Mouse (Mus musculus) intestine, embryonic 14.5 days (tissue): ENCODE measurements around the gene Xirp1. TPM values are rescaled to one million over a fixed set of nuclear protein-coding genes. Genes with fewer than 3 reads are reported as not detected.

Source experiments
- ATAC-seq: fragments of 200-750 bp; cut with Nextera tagmentation; replicated peaks from 2 replicates; pipeline ENCODE4 v1.8.0; 2017; ENCODE audit warnings: low read depth, moderate number of reproducible peaks, moderate TSS enrichment, moderate library complexity; ENCODE audit not compliant: low FRiP score, low TSS enrichment
- DNase-seq: peaks from one replicate; pipeline ENCODE4 v3.0.0-alpha.2; 2018; ENCODE audit warnings: low spot score
- H3K27ac ChIP-seq: fragments of 300-500 bp; sonication (generic); 2 replicates; pipeline ENCODE4 v1.5.1; 2014; ENCODE audit warnings: low read depth, mild to moderate bottlenecking, control low read depth
- H3K27me3 ChIP-seq: fragments of 300-500 bp; sonication (generic); replicated peaks from 2 replicates; pipeline ENCODE4 v1.6.1; 2014; ENCODE audit warnings: low read length, control low read depth; ENCODE audit not compliant: control insufficient read depth, insufficient read depth
- H3K36me3 ChIP-seq: fragments of 300-500 bp; sonication (generic); 2 replicates; pipeline ENCODE4 v1.6.1; 2014; ENCODE audit warnings: low read length, control low read depth; ENCODE audit not compliant: control insufficient read depth, insufficient read depth
- H3K4me1 ChIP-seq: fragments of 300-500 bp; sonication (generic); replicated peaks from 2 replicates; pipeline ENCODE4 v1.6.1; 2014; ENCODE audit warnings: low read length, control low read depth, mixed read lengths; ENCODE audit not compliant: control insufficient read depth, insufficient read depth
- H3K4me2 ChIP-seq: fragments of 300-500 bp; sonication (generic); 2 replicates; pipeline ENCODE4 v1.6.1; 2014; ENCODE audit warnings: low read length
- H3K4me3 ChIP-seq: fragments of 300-500 bp; sonication (generic); 2 replicates; pipeline ENCODE4 v1.5.1; 2014; ENCODE audit warnings: low read depth, low read length, control low read depth, mixed read lengths
- H3K9ac ChIP-seq: fragments of 300-500 bp; sonication (generic); 2 replicates; pipeline ENCODE4 v1.6.1; 2014; ENCODE audit warnings: mild to moderate bottlenecking, low read length
- H3K9me3 ChIP-seq: fragments of 300-500 bp; sonication (generic); 2 replicates; pipeline ENCODE4 v1.6.1; 2016; ENCODE audit warnings: low read length, control low read depth; ENCODE audit not compliant: control insufficient read depth
- WGBS: fragments of 180-500 bp; shearing (Covaris S2); extraction: QIAGEN DNeasy Blood & Tissue Kit; methylation state at CpG from one replicate; pipeline ENCODE4 v1.1.7; 2014; 5-methylcytosine and 5-hydroxymethylcytosine counted together
- polyA plus RNA-seq: library from polyadenylated mRNA; unstranded; fragments of >200 nt; fragmentation: Nextera tagmentation; extraction: Ambion mirVana; gene quantifications from 2 replicates; pipeline ENCODE4 v1.2.1, GENCODE M21; 2014

The Xirp1 gene
- polyA plus RNA-seq, 1 experiment from 2014 or later, result not detected

- Histone ChIP-seq H3K27me3 (no peaks in the 10 kb centered on the region), H3K9ac (no peak overlapping the region), H3K9me3 (no peaks in the 10 kb centered on the region), H3K36me3 (no peaks in the 10 kb centered on the region), H3K4me3 (no peak overlapping the region), H3K4me1 (no peaks in the 10 kb centered on the region), H3K27ac (no peak overlapping the region), H3K4me2 (no peak overlapping the region)
- ATAC-seq, result no peak; the same call in 1 of the 2 replicates
- 34% methylated on average over 14 of the region's 14 CpGs for WGBS
- no peak for DNase-seq
Observed at GRCm38 (mm10) chr9:120027401-120028151, 4.2 kb upstream of the Xirp1 start.

- no peak for DNase-seq
- Histone ChIP-seq H3K4me3 (no peak overlapping the region), H3K4me2 (no peak overlapping the region), H3K9me3 (no peaks in the 10 kb centered on the region), H3K9ac (no peak overlapping the region), H3K36me3 (no peaks in the 10 kb centered on the region), H3K27me3 (no peaks in the 10 kb centered on the region), H3K4me1 (peaks cover 15% of the 10 kb centered on the region), H3K27ac (no peak overlapping the region)
- 85% methylated on average over 5 of the region's 5 CpGs for WGBS
- no peak for ATAC-seq
Observed at GRCm38 (mm10) chr9:120024625-120025024, 1.2 kb upstream of the Xirp1 start.

GRCm38 (mm10) chr9:120024171-120024570 lies 773 bp upstream of the Xirp1 start:
- Histone ChIP-seq H3K9ac (no peak overlapping the region), H3K4me1 (peaks cover 15% of the 10 kb centered on the region), H3K9me3 (no peaks in the 10 kb centered on the region), H3K27me3 (no peaks in the 10 kb centered on the region), H3K4me3 (no peak overlapping the region), H3K27ac (no peak overlapping the region), H3K4me2 (no peak overlapping the region), H3K36me3 (no peaks in the 10 kb centered on the region)
- WGBS, result 83% methylated on average over 10 of the region's 10 CpGs
- DNase-seq, result no peak
- ATAC-seq, result no peak

DNA sequence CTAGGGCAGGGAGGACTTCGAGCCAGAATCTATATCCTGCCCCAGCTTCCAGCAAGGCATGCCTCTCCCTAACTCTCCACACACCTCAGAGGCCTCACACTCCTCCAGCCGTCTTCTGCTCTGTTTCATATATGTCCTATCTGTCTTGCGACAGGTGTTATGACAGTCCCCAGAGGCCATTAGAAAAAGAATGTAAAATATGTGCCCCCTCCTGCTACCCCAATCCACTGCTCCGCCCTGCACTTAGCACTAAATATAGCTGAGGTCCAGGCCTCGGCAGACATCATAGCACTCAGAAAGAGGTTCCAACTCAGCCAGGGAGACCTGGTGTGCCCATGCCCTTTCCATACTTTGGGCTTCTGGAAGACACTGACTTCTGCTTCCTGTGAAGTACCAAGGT lies 2.2 kb downstream of the Xirp1 start:
- Histone ChIP-seq H3K27me3 (no peaks in the 10 kb centered on the region), H3K4me2 (no peak overlapping the region), H3K4me1 (peaks cover 15% of the 10 kb centered on the region), H3K27ac (no peak overlapping the region), H3K9me3 (no peaks in the 10 kb centered on the region), H3K4me3 (no peak overlapping the region), H3K9ac (no peak overlapping the region), H3K36me3 (no peaks in the 10 kb centered on the region)
- WGBS, result 34% methylated on average over 5 of the region's 5 CpGs
- DNase-seq, result no peak
- ATAC-seq, result no peak

DNA sequence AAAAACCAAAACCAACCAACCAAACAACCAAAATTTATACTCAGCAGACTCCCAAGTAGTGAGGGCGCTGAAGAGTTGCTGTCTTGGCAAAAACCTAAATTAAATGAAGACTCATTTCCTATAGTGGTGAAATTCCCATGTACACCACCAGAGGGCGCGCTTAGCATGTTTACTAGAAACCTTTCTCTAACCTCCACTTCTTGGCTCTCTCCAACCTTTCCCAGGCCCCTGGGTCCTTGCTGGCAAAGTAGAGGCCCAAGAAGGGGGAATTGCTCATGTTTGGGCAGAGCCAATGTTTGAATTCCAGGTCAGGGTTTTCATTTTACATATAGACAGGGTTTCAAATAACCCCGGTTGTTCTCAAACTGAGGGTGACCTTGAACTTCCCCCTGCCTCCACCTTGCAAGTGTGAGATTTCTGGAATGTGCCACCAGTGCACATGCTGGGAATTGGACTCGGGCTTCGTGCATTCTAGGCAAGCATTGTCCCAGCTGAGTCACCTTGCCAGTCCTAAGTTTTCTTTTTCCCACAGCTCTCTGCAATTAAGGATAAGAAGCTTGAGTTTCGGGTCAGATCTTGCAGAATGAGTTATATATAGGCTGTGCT lies 3.0 kb downstream of the Xirp1 start:
- H3K4me3 ChIP-seq, result no peak overlapping the region
- no peaks in the 10 kb centered on the region for H3K9me3 ChIP-seq
- H3K27ac ChIP-seq, result no peak overlapping the region
- 34% methylated on average over 7 of the region's 7 CpGs for WGBS
- H3K9ac ChIP-seq, result no peak overlapping the region
- ATAC-seq (no peak), DNase-seq (peak; percentile 91)
- H3K4me1 ChIP-seq, result peaks cover 15% of the 10 kb centered on the region
- no peaks in the 10 kb centered on the region for H3K36me3 ChIP-seq
- no peak overlapping the region for H3K4me2 ChIP-seq
- H3K27me3 ChIP-seq, result no peaks in the 10 kb centered on the region

DNA sequence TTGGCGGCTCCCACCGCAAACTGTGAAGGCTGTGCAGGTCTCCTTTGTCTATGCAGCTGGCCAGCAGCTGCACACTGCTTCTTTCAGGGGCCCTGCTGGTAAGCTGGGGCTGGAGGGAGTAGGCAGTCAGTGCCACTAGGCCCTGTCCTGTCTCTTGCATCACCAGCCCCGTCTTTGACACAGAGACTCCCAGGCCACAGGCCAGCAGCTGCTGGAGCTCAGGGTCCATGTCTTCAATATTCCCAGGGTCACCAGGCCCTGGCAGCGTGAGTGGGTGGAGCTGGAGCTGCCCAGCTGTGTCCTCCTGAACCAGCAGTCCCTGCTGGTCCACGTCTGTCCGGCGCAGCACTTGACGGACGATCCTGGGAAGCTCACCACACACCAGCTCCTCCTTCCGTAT lies 6.4 kb downstream of the Xirp1 start:
- no peak for ATAC-seq
- no peak overlapping the region for H3K4me2 ChIP-seq
- no peaks in the 10 kb centered on the region for H3K9me3 ChIP-seq
- WGBS, result 51% methylated on average over 10 of the region's 10 CpGs
- H3K9ac ChIP-seq, result peak overlapping the region; percentile 0; the same call in 1 of the 2 replicates
- peaks cover 15% of the 10 kb centered on the region for H3K4me1 ChIP-seq
- no peaks in the 10 kb centered on the region for H3K36me3 ChIP-seq
- no peak overlapping the region for H3K4me3 ChIP-seq
- H3K27ac ChIP-seq, result no peak overlapping the region
- H3K27me3 ChIP-seq, result no peaks in the 10 kb centered on the region
- DNase-seq, result no peak

DNA sequence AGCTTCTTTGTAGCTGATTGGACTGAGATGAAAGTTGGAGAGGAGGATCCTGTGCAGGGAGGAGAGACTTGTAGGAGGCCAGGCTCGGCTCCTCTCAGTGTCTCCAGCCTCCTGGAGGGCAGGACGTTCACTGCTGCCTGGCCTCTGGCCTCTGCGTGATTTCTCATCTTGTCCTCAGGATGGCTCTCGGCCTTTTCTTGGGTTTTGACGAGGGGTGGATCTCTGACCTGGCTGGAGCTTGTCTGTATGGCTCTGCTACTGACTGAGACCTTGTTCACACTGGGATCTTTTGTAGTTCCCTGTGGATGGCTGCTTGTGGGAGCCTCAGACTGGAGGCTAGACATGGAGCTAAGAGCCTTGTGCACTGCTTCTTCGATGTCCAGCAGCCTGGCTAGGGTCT lies 8.6 kb downstream of the Xirp1 start:
- DNase-seq (no peak), ATAC-seq (no peak)
- WGBS, result 51% methylated on average over 6 of the region's 6 CpGs
- no peaks in the 10 kb centered on the region for H3K27me3 ChIP-seq
- H3K36me3 ChIP-seq, result no peaks in the 10 kb centered on the region
- H3K4me3 ChIP-seq, result no peak overlapping the region
- H3K4me2 ChIP-seq, result no peak overlapping the region
- H3K4me1 ChIP-seq, result peaks cover 10% of the 10 kb centered on the region
- no peak overlapping the region for H3K27ac ChIP-seq
- H3K9ac ChIP-seq, result no peak overlapping the region
- no peaks in the 10 kb centered on the region for H3K9me3 ChIP-seq

- DNase-seq (no peak), ATAC-seq (no peak)
- Histone ChIP-seq H3K36me3 (no peaks in the 10 kb centered on the region), H3K4me3 (no peak overlapping the region), H3K27me3 (no peaks in the 10 kb centered on the region), H3K4me1 (peaks cover 13% of the 10 kb centered on the region), H3K9me3 (no peaks in the 10 kb centered on the region), H3K4me2 (no peak overlapping the region), H3K27ac (no peak overlapping the region), H3K9ac (no peak overlapping the region)
- 65% methylated on average over 11 of the region's 11 CpGs for WGBS
Observed at GRCm38 (mm10) chr9:120013251-120013820, 10.1 kb downstream of the Xirp1 start.
